ENCODE assay signal across 16 mouse cellular contexts in the genomic region with DNA sequence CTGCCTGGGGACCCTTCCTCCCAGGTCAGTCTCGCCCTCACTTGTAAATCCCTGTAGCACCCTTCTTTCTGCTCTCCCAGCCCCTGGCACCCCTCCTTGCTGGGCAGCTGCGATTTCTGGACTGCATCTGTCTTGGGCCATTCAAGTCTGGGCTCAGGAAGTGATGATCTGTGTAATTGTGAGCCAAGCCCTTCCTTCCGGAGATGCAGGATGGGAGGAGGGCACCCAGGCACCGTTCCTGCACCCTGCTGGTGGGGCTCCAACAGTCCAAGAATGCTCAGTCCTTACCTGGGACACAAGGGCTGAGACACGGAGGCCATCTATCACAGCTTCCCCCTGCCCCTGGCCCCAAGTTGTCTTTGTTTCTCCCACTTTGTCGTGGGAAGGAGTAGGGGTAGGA. TPM values are rescaled to one million over a fixed set of nuclear protein-coding genes. Genes with fewer than 3 reads are reported as not detected.
DNase-seq lines count a peak whose midpoint lies in the region; ATAC-seq and TF ChIP-seq lines count a peak whose summit lies in the region.
"Had no signal": no experiment of that assay in that cellular context is flagged by ENCODE, and none has a peak within 500 bp of the region (broad histone marks: within the 10 kb centered on the region; RNA-seq: fewer than 3 reads in every experiment).

No protein-coding gene starts in this region.

- no peak overlapping the region for H3K9ac ChIP-seq in heart, embryonic 16.5 days (ENCODE audit: low read length)
- no peak overlapping the region for H3K9ac ChIP-seq in forebrain, embryonic 16.5 days (replicated peaks; ENCODE audit: low read depth, low read length)
- H3K9ac ChIP-seq: embryonic facial prominence, embryonic 15.5 days; forebrain, embryonic 15.5 days; liver, embryonic 13.5 days had no signal

- peak overlapping the region; percentile 10; the same call in 1 of the 2 replicates for H3K4me2 ChIP-seq in heart, embryonic 16.5 days (ENCODE audit: low read depth, low read length)
- no peak overlapping the region for H3K4me2 ChIP-seq in forebrain, embryonic 16.5 days (ENCODE audit: low read length)
- H3K4me2 ChIP-seq: embryonic facial prominence, embryonic 15.5 days; forebrain, embryonic 15.5 days; liver, embryonic 13.5 days had no signal

- ATAC-seq in cerebellum, adult (ENCODE audit: insufficient number of reproducible peaks, low FRiP score, low TSS enrichment): no peak
- no peak for ATAC-seq in heart, embryonic 16.5 days (replicated peaks; ENCODE audit: extremely low read depth, insufficient read depth, low FRiP score)
- no peak for ATAC-seq in forebrain, embryonic 16.5 days
- ATAC-seq: forebrain, embryonic 15.5 days; intestine, postnatal 0 days had no signal

- no peaks in the 10 kb centered on the region for H3K36me3 ChIP-seq in heart, embryonic 16.5 days (ENCODE audit: control insufficient read depth, insufficient read depth)
- H3K36me3 ChIP-seq in forebrain, embryonic 16.5 days (ENCODE audit: control insufficient read depth, insufficient read depth): no peaks in the 10 kb centered on the region
- H3K36me3 ChIP-seq: embryonic facial prominence, embryonic 15.5 days; forebrain, embryonic 15.5 days had no signal

- intact Hi-C loops in heart, postnatal 36 days (cut with DNase I): loop anchor here (2.0 kb wide), 1 partner anchor 31 kb away; no protein-coding TSS in a partner anchor

- TF ChIP-seq CTCF in lung, adult 2 months (IDR thresholded peaks at IDR 0.05; ENCODE audit: insufficient read depth, low read length): peak; percentile 26; the same call in 1 of the 2 replicates

- H3K4me3 ChIP-seq in heart, embryonic 16.5 days (ENCODE audit: low read length): no peak overlapping the region
- peak overlapping the region; percentile 52 for H3K4me3 ChIP-seq in lung, adult 2 months (replicated peaks; ENCODE audit: extremely low read depth, low read depth, low read length)
- no peak overlapping the region for H3K4me3 ChIP-seq in forebrain, embryonic 16.5 days (replicated peaks; ENCODE audit: low read length)
- H3K4me3 ChIP-seq: embryonic facial prominence, embryonic 15.5 days; forebrain, embryonic 15.5 days; liver, embryonic 13.5 days had no signal

- H3K27ac ChIP-seq in heart, embryonic 16.5 days (ENCODE audit: low read length): no peak overlapping the region
- no peak overlapping the region for H3K27ac ChIP-seq in forebrain, embryonic 16.5 days (ENCODE audit: low read length)
- H3K27ac ChIP-seq: embryonic facial prominence, embryonic 15.5 days; forebrain, embryonic 15.5 days; liver, embryonic 13.5 days had no signal

- 0 out of 2 replicates have a peak, but pooled peaks cover 4% of the 10 kb centered on the region for H3K27me3 ChIP-seq in heart, embryonic 16.5 days (ENCODE audit: control insufficient read depth, insufficient read depth, low read length)
- peaks cover 22% of the 10 kb centered on the region for H3K27me3 ChIP-seq in forebrain, embryonic 16.5 days (replicated peaks; ENCODE audit: control insufficient read depth, insufficient read depth, low read length)

- H3K4me1 ChIP-seq in heart, embryonic 16.5 days (ENCODE audit: control insufficient read depth, insufficient read depth, low read length): peaks cover 12% of the 10 kb centered on the region
- peaks cover 9% of the 10 kb centered on the region for H3K4me1 ChIP-seq in lung, adult 2 months (ENCODE audit: control insufficient read depth, insufficient read depth, low read length)
- H3K4me1 ChIP-seq in forebrain, embryonic 16.5 days (replicated peaks; ENCODE audit: control insufficient read depth, insufficient read depth, low read length): peaks cover 15% of the 10 kb centered on the region

- peak; percentile 81; the same call in 1 of the 2 replicates for TF ChIP-seq POLR2A in lung, adult 2 months (IDR thresholded peaks at IDR 0.05; ENCODE audit: borderline replicate concordance, extremely low read depth, low read depth, low read length)

- DNase-seq in cerebellum, adult 11-12 months: peak; percentile 84
- DNase-seq in heart, postnatal 36 days: no peak
- peak; percentile 72 to 75 for DNase-seq in cerebellum, adult 18-20 months
- DNase-seq in lung, adult 2 months: no peak
- DNase-seq in thymus, postnatal 25 days: no peak
- DNase-seq: adrenal gland, postnatal 10 days; layer of hippocampus, adult 9-11 months; liver, embryonic 13.5 days had no signal

- H3K9me3 ChIP-seq in heart, embryonic 16.5 days (replicated peaks; ENCODE audit: control insufficient read depth, low read length): no peaks in the 10 kb centered on the region
- H3K9me3 ChIP-seq in forebrain, embryonic 16.5 days (ENCODE audit: control insufficient read depth, low read length): no peaks in the 10 kb centered on the region
- H3K9me3 ChIP-seq: embryonic facial prominence, embryonic 15.5 days; forebrain, embryonic 15.5 days; liver, embryonic 13.5 days had no signal

- 55% methylated on average over 6 of the region's 6 CpGs for WGBS in heart, embryonic 16.5 days
- 35% methylated on average over 6 of the region's 6 CpGs for WGBS in lung, adult 2 months
- 81% methylated on average over 6 of the region's 6 CpGs for WGBS in forebrain, embryonic 16.5 days

RNA-seq across cellular contexts. Expression of gene Ifitm10, which starts 3.7 kb away (rescaled TPM):
- polyA plus RNA-seq in heart, embryonic 16.5 days (2015; fragmentation: Nextera tagmentation; extraction: Ambion mirVana): 4.8 and 4.9 TPM in 2 replicates
- 1 to 10 TPM; 1.8 to 2.0 TPM for total RNA-seq in heart, postnatal 36 days (2021)
- polyA plus RNA-seq in lung, adult 2 months (2012; rRNA removed): 48.5 and 49.1 TPM in 2 replicates
- polyA plus RNA-seq in forebrain, embryonic 16.5 days (2015; fragmentation: Nextera tagmentation; extraction: Ambion mirVana): 2.6 and 3.8 TPM in 2 replicates
- total RNA-seq: hematopoietic stem cell, adult 5-6 weeks; megakaryocyte-erythroid progenitor cell, adult 5-6 weeks had no signal

RNA-seq across cellular contexts. Expression of gene Gm49369, which starts 12.6 kb away (rescaled TPM):
- not detected in 2 replicates for polyA plus RNA-seq in heart, embryonic 16.5 days (2015; fragmentation: Nextera tagmentation; extraction: Ambion mirVana)
- total RNA-seq in heart, postnatal 36 days (2021): 1 to 10 TPM in 1 of 2 experiments, under 1 TPM in 1; 0.72 to 8.2 TPM
- polyA plus RNA-seq in lung, adult 2 months (2012; rRNA removed): 0.24 TPM in 1 of 2 replicates, not detected in the other
- polyA plus RNA-seq in forebrain, embryonic 16.5 days (2015; fragmentation: Nextera tagmentation; extraction: Ambion mirVana): not detected in 2 replicates
- total RNA-seq: megakaryocyte-erythroid progenitor cell, adult 5-6 weeks had no signal
- polyA plus RNA-seq: embryonic facial prominence, embryonic 15.5 days; intestine, postnatal 0 days; liver, embryonic 13.5 days had no signal

RNA-seq across cellular contexts. Expression of gene Ctsd, which starts 18.0 kb away (rescaled TPM):
- polyA plus RNA-seq in heart, embryonic 16.5 days (2015; fragmentation: Nextera tagmentation; extraction: Ambion mirVana): 470 and 482 TPM in 2 replicates
- total RNA-seq in heart, postnatal 36 days (2021): 100 to 1,000 TPM; 830 to 843 TPM
- 689 and 921 TPM in 2 replicates for polyA plus RNA-seq in lung, adult 2 months (2012; rRNA removed)
- polyA plus RNA-seq in forebrain, embryonic 16.5 days (2015; fragmentation: Nextera tagmentation; extraction: Ambion mirVana): 203 and 208 TPM in 2 replicates

Comparison
In these comparisons a context has a peak if more than half of its experiments do, and no peak if none do; other contexts are left out.
1. DNase-seq: peak in cerebellum, adult 11-12 months (single experiment) and cerebellum, adult 18-20 months (2 of 2); none in heart, postnatal 36 days (0 of 2), lung, adult 2 months (single experiment) and thymus, postnatal 25 days (single experiment).